Mouse (Mus musculus): ENCODE data around the gene Poll. TPM values are rescaled to one million over a fixed set of nuclear protein-coding genes. Genes with fewer than 3 reads are reported as not detected.
A peak's percentile ranks its signal among the peaks of the same experiment; 100 is the strongest.

The Poll gene
- 11.6 TPM for polyA plus RNA-seq (2012; fragmentation: generic; extraction: Trizol)

GRCm38 (mm10) chr19:45560153-45560890, at the start of gene Poll, which contains the start of gene Gm17018:
Gene Poll (minus strand): TSS chr19:45560531.
Gene Gm17018 (plus strand): TSS chr19:45560615.
- peak within 1 kb of the TSS; percentile 74 for H3K4me2 ChIP-seq (ENCODE audit: low read depth)
- peak in 2 of 3 experiments; percentile 49 to 67 for TF ChIP-seq MYOD1 (IDR thresholded peaks at IDR 0.05; ENCODE audit: control insufficient read depth in 1 of 3, insufficient read length in 2 of 3, low read depth in 2 of 3)
- TF ChIP-seq TCF3 (IDR thresholded peaks at IDR 0.05; ENCODE audit: insufficient read length, low read depth) = no peak
- no peak for TF ChIP-seq MAX (IDR thresholded peaks at IDR 0.05; ENCODE audit: low read depth)
- peak; percentile 38 for TF ChIP-seq E2F4 (IDR thresholded peaks at IDR 0.05; ENCODE audit: insufficient read depth)
- peak in 2 of 3 experiments; percentile 47 to 65 for TF ChIP-seq MYOG (IDR thresholded peaks at IDR 0.05; ENCODE audit: control insufficient read depth in 1 of 3, insufficient read depth in 1 of 3, insufficient read length in 2 of 3, low read depth in 2 of 3)
- TF ChIP-seq TCF12 (IDR thresholded peaks at IDR 0.05; ENCODE audit: insufficient read depth, poor library complexity, severe bottlenecking) = no peak
- TF ChIP-seq POLR2AphosphoS2 (IDR thresholded peaks at IDR 0.05; ENCODE audit: insufficient read length, low read depth) = peak; percentile 30
- peak; percentile 49 for TF ChIP-seq POLR2A (IDR thresholded peaks at IDR 0.05; ENCODE audit: insufficient read length, low read depth)
- H3K79me2 ChIP-seq (ENCODE audit: control insufficient read depth, insufficient read depth) = peaks cover 4% of the 10 kb centered on the region
- peak within 1 kb of the TSS; percentile 69 for H3K4me3 ChIP-seq
- H3K36me3 ChIP-seq (ENCODE audit: control insufficient read depth, insufficient read depth) = no peaks in the 10 kb centered on the region
- H3K27me3 ChIP-seq (ENCODE audit: control insufficient read depth, insufficient read depth, insufficient read length) = no peaks in the 10 kb centered on the region
- peak within 1 kb of the TSS; percentile 29 for H3ac ChIP-seq (ENCODE audit: control insufficient read depth, insufficient read length)

- no peak overlapping the region for H3ac ChIP-seq (ENCODE audit: control insufficient read depth, insufficient read length)
- H3K4me3 ChIP-seq = no peak overlapping the region
- no peaks in the 10 kb centered on the region for H3K79me2 ChIP-seq (ENCODE audit: control insufficient read depth, insufficient read depth)
- no peaks in the 10 kb centered on the region for H3K27me3 ChIP-seq (ENCODE audit: control insufficient read depth, insufficient read depth, insufficient read length)
- H3K4me2 ChIP-seq (ENCODE audit: low read depth) = no peak overlapping the region
- TF ChIP-seq MAX (IDR thresholded peaks at IDR 0.05; ENCODE audit: low read depth) = no peak
- TF ChIP-seq MYOG (IDR thresholded peaks at IDR 0.05; ENCODE audit: control insufficient read depth in 1 of 3, insufficient read depth in 1 of 3, insufficient read length in 2 of 3, low read depth in 2 of 3) = peak in 1 of 3 experiments; percentile 76
- TF ChIP-seq MYOD1 (IDR thresholded peaks at IDR 0.05; ENCODE audit: control insufficient read depth in 1 of 3, insufficient read length in 2 of 3, low read depth in 2 of 3) = peak in 2 of 3 experiments; percentile 36 to 51
- H3K36me3 ChIP-seq (ENCODE audit: control insufficient read depth, insufficient read depth) = no peaks in the 10 kb centered on the region
Measured at GRCm38 (mm10) chr19:45608648-45609339, 48.5 kb upstream of the Poll start.

DNA sequence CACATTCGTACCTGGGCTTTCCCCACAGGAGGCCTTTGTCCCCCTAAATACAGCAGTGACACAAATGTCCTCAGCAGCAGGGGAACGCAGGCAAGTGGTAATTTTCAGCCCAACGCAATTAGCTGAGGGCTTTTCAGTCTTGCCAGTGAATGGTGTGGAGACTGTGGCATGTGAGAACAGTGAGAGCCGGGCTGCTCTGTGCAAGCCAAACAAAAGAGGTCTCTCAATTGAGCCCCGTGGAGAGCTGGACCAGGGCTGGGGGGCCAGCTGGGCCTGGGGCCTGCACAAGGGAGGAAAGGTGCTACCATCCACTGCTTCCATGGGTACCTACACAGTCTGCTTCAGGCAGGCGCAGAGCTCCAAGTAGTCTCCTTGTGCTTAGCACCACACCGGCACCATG, 47.1 kb upstream of the Poll start:
- Histone ChIP-seq H3K36me3 (ENCODE audit: control insufficient read depth, insufficient read depth) (no peaks in the 10 kb centered on the region), H3K27me3 (ENCODE audit: control insufficient read depth, insufficient read depth, insufficient read length) (no peaks in the 10 kb centered on the region), H3ac (ENCODE audit: control insufficient read depth, insufficient read length) (no peak overlapping the region), H3K4me3 (no peak overlapping the region), H3K79me2 (ENCODE audit: control insufficient read depth, insufficient read depth) (no peaks in the 10 kb centered on the region), H3K4me2 (ENCODE audit: low read depth) (no peak overlapping the region)
- no peak for TF ChIP-seq TCF3 (IDR thresholded peaks at IDR 0.05; ENCODE audit: insufficient read length, low read depth)
- no peak for TF ChIP-seq MYOD1 (IDR thresholded peaks at IDR 0.05; ENCODE audit: control insufficient read depth in 1 of 3, insufficient read length in 2 of 3, low read depth in 2 of 3)
- TF ChIP-seq MAX (IDR thresholded peaks at IDR 0.05; ENCODE audit: low read depth) = no peak
- no peak for TF ChIP-seq TCF12 (IDR thresholded peaks at IDR 0.05; ENCODE audit: insufficient read depth, poor library complexity, severe bottlenecking)
- no peak for TF ChIP-seq CEBPB (IDR thresholded peaks at IDR 0.05; ENCODE audit: insufficient read depth, poor library complexity, severe bottlenecking)
- no peak for TF ChIP-seq REST (IDR thresholded peaks at IDR 0.05; ENCODE audit: insufficient read depth, insufficient read length)
- TF ChIP-seq SRF (IDR thresholded peaks at IDR 0.05; ENCODE audit: control insufficient read depth, insufficient read length, low read depth) = no peak
- TF ChIP-seq USF1 (IDR thresholded peaks at IDR 0.05; ENCODE audit: low read depth) = no peak
- TF ChIP-seq MYOG (IDR thresholded peaks at IDR 0.05; ENCODE audit: control insufficient read depth in 1 of 3, insufficient read depth in 1 of 3, insufficient read length in 2 of 3, low read depth in 2 of 3) = no peak
- TF ChIP-seq E2F4 (IDR thresholded peaks at IDR 0.05; ENCODE audit: insufficient read depth) = no peak
- TF ChIP-seq POLR2AphosphoS2 (IDR thresholded peaks at IDR 0.05; ENCODE audit: insufficient read length, low read depth) = no peak
- TF ChIP-seq POLR2A (IDR thresholded peaks at IDR 0.05; ENCODE audit: insufficient read length, low read depth) = no peak

- Histone ChIP-seq H3K4me3 (no peak overlapping the region), H3K4me2 (ENCODE audit: low read depth) (no peak overlapping the region)
Measured at GRCm38 (mm10) chr19:45606701-45607100, 46.4 kb upstream of the Poll start.

More at GRCm38 (mm10) chr19:45606701-45607100, 46.4 kb upstream of the Poll start:
- H3K27me3 ChIP-seq (ENCODE audit: control insufficient read depth, insufficient read depth, insufficient read length) = no peaks in the 10 kb centered on the region
- no peak overlapping the region for H3ac ChIP-seq (ENCODE audit: control insufficient read depth, insufficient read length)
- no peaks in the 10 kb centered on the region for H3K36me3 ChIP-seq (ENCODE audit: control insufficient read depth, insufficient read depth)
- H3K79me2 ChIP-seq (ENCODE audit: control insufficient read depth, insufficient read depth) = no peaks in the 10 kb centered on the region
- no peak for TF ChIP-seq SRF (IDR thresholded peaks at IDR 0.05; ENCODE audit: control insufficient read depth, insufficient read length, low read depth)
- TF ChIP-seq TCF12 (IDR thresholded peaks at IDR 0.05; ENCODE audit: insufficient read depth, poor library complexity, severe bottlenecking) = no peak
- TF ChIP-seq POLR2A (IDR thresholded peaks at IDR 0.05; ENCODE audit: insufficient read length, low read depth) = no peak
- no peak for TF ChIP-seq TCF3 (IDR thresholded peaks at IDR 0.05; ENCODE audit: insufficient read length, low read depth)
- TF ChIP-seq USF1 (IDR thresholded peaks at IDR 0.05; ENCODE audit: low read depth) = no peak
- TF ChIP-seq MYOG (IDR thresholded peaks at IDR 0.05; ENCODE audit: control insufficient read depth in 1 of 3, insufficient read depth in 1 of 3, insufficient read length in 2 of 3, low read depth in 2 of 3) = no peak
- TF ChIP-seq CEBPB (IDR thresholded peaks at IDR 0.05; ENCODE audit: insufficient read depth, poor library complexity, severe bottlenecking) = no peak
- TF ChIP-seq MYOD1 (IDR thresholded peaks at IDR 0.05; ENCODE audit: control insufficient read depth in 1 of 3, insufficient read length in 2 of 3, low read depth in 2 of 3) = no peak
- no peak for TF ChIP-seq E2F4 (IDR thresholded peaks at IDR 0.05; ENCODE audit: insufficient read depth)
- TF ChIP-seq REST (IDR thresholded peaks at IDR 0.05; ENCODE audit: insufficient read depth, insufficient read length) = no peak
- no peak for TF ChIP-seq MAX (IDR thresholded peaks at IDR 0.05; ENCODE audit: low read depth)
- TF ChIP-seq POLR2AphosphoS2 (IDR thresholded peaks at IDR 0.05; ENCODE audit: insufficient read length, low read depth) = no peak
